Mouse (Mus musculus) liver, embryonic 14.5 days (tissue): ENCODE data around the gene Tarsl2. TPM values are rescaled to one million over a fixed set of nuclear protein-coding genes. Genes with fewer than 3 reads are reported as not detected.
A peak's percentile ranks its signal among the peaks of the same experiment; 100 is the strongest.

Experiments
- ATAC-seq: fragments of 200-750 bp; cut with Nextera tagmentation; 2 replicates; pipeline ENCODE4 v1.8.0; 2017; ENCODE audit warnings: moderate number of reproducible peaks, mild to moderate bottlenecking, moderate library complexity; ENCODE audit not compliant: insufficient read depth
- DNase-seq, 3 experiments: peaks; one replicate each; pipeline ENCODE4 v3.0.0-alpha.2; 2012 to 2013; ENCODE audit warnings: low read depth in 3 of 3, low spot score in 3 of 3
- H3K27ac ChIP-seq: fragments of 300-500 bp; sonication (generic); 2 replicates; pipeline ENCODE4 v1.5.1; 2014; ENCODE audit warnings: moderate library complexity, mild to moderate bottlenecking, control low read depth, inconsistent platforms
- H3K27me3 ChIP-seq: fragments of 300-500 bp; sonication (generic); 2 replicates; pipeline ENCODE4 v1.6.1; 2014; ENCODE audit warnings: mild to moderate bottlenecking, low read length, moderate library complexity; ENCODE audit not compliant: control insufficient read depth, insufficient read depth
- H3K36me3 ChIP-seq: fragments of 300-500 bp; sonication (generic); replicated peaks from 2 replicates; pipeline ENCODE4 v1.6.1; 2014; ENCODE audit warnings: low read depth; ENCODE audit not compliant: control insufficient read depth, insufficient read depth
- H3K4me1 ChIP-seq, 2 experiments: fragments of 200-500 bp in 1 of 2; fragments of 300-500 bp in 1 of 2; sonication (generic) in 1 of 2; replicated peaks; 2 replicates each; pipeline ENCODE4 v1.6.1; 2012 to 2014; ENCODE audit warnings: antibody characterized with exemption in 1 of 2, inconsistent platforms in 1 of 2, low read length in 1 of 2; ENCODE audit not compliant: control insufficient read depth in 2 of 2, insufficient read depth in 2 of 2
- H3K4me2 ChIP-seq: fragments of 300-500 bp; sonication (generic); 2 replicates; pipeline ENCODE4 v1.6.1; 2014; ENCODE audit warnings: low read depth, mild to moderate bottlenecking, control low read depth, moderate library complexity
- H3K4me3 ChIP-seq, 2 experiments: fragments of 200-500 bp in 1 of 2; fragments of 300-500 bp in 1 of 2; sonication (generic) in 1 of 2; 2 replicates each; pipeline ENCODE4 v1.5.1; 2012 to 2014; ENCODE audit warnings: low read depth in 2 of 2, low read length in 2 of 2, mild to moderate bottlenecking in 2 of 2, control low read depth in 1 of 2, inconsistent platforms in 1 of 2, moderate library complexity in 1 of 2; ENCODE audit not compliant: insufficient read depth in 1 of 2
- H3K9ac ChIP-seq: fragments of 300-500 bp; sonication (generic); replicated peaks from 2 replicates; pipeline ENCODE4 v1.6.1; 2014; ENCODE audit warnings: mild to moderate bottlenecking, control low read depth, moderate library complexity
- H3K9me3 ChIP-seq: fragments of 300-500 bp; sonication (generic); 2 replicates; pipeline ENCODE4 v1.6.1; 2016; ENCODE audit warnings: low read length, mixed read lengths; ENCODE audit not compliant: control insufficient read depth
- CTCF ChIP-seq: IDR thresholded peaks from 2 replicates; pipeline ENCODE4 v1.5.1; 2016; ENCODE audit warnings: antibody characterized with exemption, low read depth, control low read depth
- EP300 ChIP-seq: IDR thresholded peaks from 2 replicates; pipeline ENCODE4 v1.6.1; 2016; ENCODE audit warnings: antibody characterized with exemption, low read depth
- WGBS: fragments of 180-500 bp; shearing (Covaris S2); extraction: QIAGEN DNeasy Blood & Tissue Kit; methylation state at CpG from one replicate; pipeline ENCODE4 v1.1.7; 2014; ENCODE audit not compliant: insufficient replicate concordance; 5-methylcytosine and 5-hydroxymethylcytosine counted together
- polyA plus RNA-seq, 2 experiments: library from polyadenylated mRNA; depleted of rRNA in 1 of 2; stranded (reverse) in 1 of 2; unstranded in 1 of 2; fragments of >200 nt; fragmentation: Nextera tagmentation in 1 of 2; extraction: Ambion mirVana in 1 of 2; gene quantifications; 2 replicates each; pipeline versions ENCODE4 v1.2.1 to v1.2.3; 2012 to 2014

Gene Tarsl2
- polyA plus RNA-seq, 2 experiments: 10.7 to 18.2 TPM

GRCm38 (mm10) chr7:65693301-65693821 is 48.7 kb downstream of the Tarsl2 start:
- H3K36me3 ChIP-seq: peaks cover 2% of the 10 kb centered on the region; the same call in 1 of the 2 replicates
- H3K4me3 ChIP-seq: peak overlapping the region; percentile 96 to 97
- ATAC-seq (peak; percentile 92), DNase-seq (peak; percentile 54 to 60 (median 57))
- WGBS: under 1% methylated on average over 52 of the region's 52 CpGs
- TF ChIP-seq EP300: no peak
- no peak for TF ChIP-seq CTCF
- H3K4me2 ChIP-seq: peak overlapping the region; percentile 91
- H3K9me3 ChIP-seq: no peaks in the 10 kb centered on the region
- peaks cover 5 to 7% of the 10 kb centered on the region in 2 experiments; a peak in 3 of 4 replicates for H3K4me1 ChIP-seq
- H3K27me3 ChIP-seq: no peaks in the 10 kb centered on the region
- H3K9ac ChIP-seq: peak overlapping the region; percentile 88
- no peak overlapping the region for H3K27ac ChIP-seq

DNA sequence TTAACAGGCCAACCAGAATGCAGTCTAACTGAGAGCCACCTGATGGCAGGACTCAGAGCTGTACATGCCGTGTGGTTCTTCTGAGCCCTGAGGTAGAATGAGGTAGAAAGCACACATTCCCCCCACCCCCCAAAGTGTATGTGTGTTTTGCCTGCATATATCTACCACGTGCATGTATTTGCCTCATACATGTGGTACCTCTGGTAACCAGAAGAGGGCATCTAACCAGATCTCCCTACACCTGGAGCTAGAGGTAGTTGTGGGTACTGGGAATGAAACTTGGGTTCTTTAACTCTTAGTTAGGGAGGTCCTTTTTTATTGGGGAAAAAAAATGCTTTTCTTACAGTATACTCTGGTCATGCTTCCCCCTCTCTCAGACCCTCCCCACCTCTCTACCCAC is 51.8 kb downstream of the Tarsl2 start:
- 42% methylated on average over 2 of the region's 2 CpGs for WGBS
- TF ChIP-seq CTCF (peak; percentile 68), EP300 (no peak)
- H3K36me3 ChIP-seq: peaks cover 5% of the 10 kb centered on the region
- H3K4me2 ChIP-seq: no peak overlapping the region
- H3K27me3 ChIP-seq: no peaks in the 10 kb centered on the region
- DNase-seq (peak in 1 of 3 experiments; percentile 14), ATAC-seq (no peak)
- H3K4me1 ChIP-seq: peaks cover 5 to 7% of the 10 kb centered on the region in 2 experiments; a peak in 3 of 4 replicates
- H3K9ac ChIP-seq: no peak overlapping the region
- no peaks in the 10 kb centered on the region for H3K9me3 ChIP-seq
- no peak overlapping the region for H3K4me3 ChIP-seq
- no peak overlapping the region for H3K27ac ChIP-seq

GRCm38 (mm10) chr7:65702076-65702475 is 57.4 kb downstream of the Tarsl2 start:
- ATAC-seq (no peak), DNase-seq (no peak)
- no peak overlapping the region for H3K4me3 ChIP-seq
- H3K9ac ChIP-seq: no peak overlapping the region
- TF ChIP-seq EP300 (no peak), CTCF (no peak)
- no peaks in the 10 kb centered on the region for H3K27me3 ChIP-seq
- no peak overlapping the region for H3K27ac ChIP-seq
- H3K4me2 ChIP-seq: no peak overlapping the region
- peaks cover 0 to 6% of the 10 kb centered on the region in 2 experiments; a peak in 1 of 4 replicates for H3K4me1 ChIP-seq
- 78% methylated on average over 7 of the region's 7 CpGs for WGBS
- H3K9me3 ChIP-seq: no peaks in the 10 kb centered on the region
- peaks cover 5% of the 10 kb centered on the region for H3K36me3 ChIP-seq

- no peak overlapping the region; the same call in 1 of the 2 replicates for H3K9ac ChIP-seq
- TF ChIP-seq EP300: no peak
- peak; percentile 98 for TF ChIP-seq CTCF
- peak; percentile 42 to 52 (median 47) for DNase-seq
These were observed 60.1 kb downstream of the Tarsl2 start for GRCm38 (mm10) chr7:65704818-65705242.

DNA sequence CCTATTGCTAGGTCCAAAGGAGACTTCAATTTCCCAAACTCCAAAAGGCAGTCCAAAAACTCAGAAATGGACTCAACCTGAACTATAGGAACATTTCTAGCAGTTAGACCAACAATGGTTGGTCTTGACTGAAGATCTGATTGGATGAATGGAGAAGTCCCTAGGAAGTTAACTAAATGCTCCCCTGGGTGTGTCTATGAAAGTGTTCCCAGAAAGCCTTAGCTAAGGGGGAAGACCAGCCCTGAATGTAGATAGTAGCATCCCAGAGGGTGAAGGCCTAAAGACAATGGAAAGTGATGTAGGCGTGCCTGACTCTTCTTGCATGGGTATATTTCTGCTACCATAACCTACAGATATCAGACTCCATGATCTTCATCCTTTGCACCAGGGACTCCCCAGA is 63.8 kb downstream of the Tarsl2 start:
- Histone ChIP-seq H3K9ac (no peak overlapping the region), H3K9me3 (no peaks in the 10 kb centered on the region), H3K4me1 (peaks cover 0 to 6% of the 10 kb centered on the region in 2 experiments; a peak in 1 of 4 replicates), H3K36me3 (no peaks in the 10 kb centered on the region), H3K27me3 (no peaks in the 10 kb centered on the region), H3K27ac (no peak overlapping the region), H3K4me2 (no peak overlapping the region), H3K4me3 (no peak overlapping the region)
- ATAC-seq (no peak), DNase-seq (no peak)
- TF ChIP-seq CTCF (no peak), EP300 (no peak)
- 56% methylated on average over 1 of the region's 1 CpGs for WGBS

More at GRCm38 (mm10) chr7:65704818-65705242, 60.1 kb downstream of the Tarsl2 start:
- H3K36me3 ChIP-seq: peaks cover under 1% of the 10 kb centered on the region
- peak; percentile 37; the same call in 1 of the 2 replicates for ATAC-seq
- no peaks in the 10 kb centered on the region for H3K27me3 ChIP-seq
- H3K4me1 ChIP-seq: peaks cover 0 to 6% of the 10 kb centered on the region in 2 experiments; a peak in 1 of 4 replicates
- peak overlapping the region in 1 of 2 experiments; percentile 5; a peak in 2 of 4 replicates for H3K4me3 ChIP-seq
- 5% methylated on average over 10 of the region's 10 CpGs for WGBS
- no peak overlapping the region for H3K27ac ChIP-seq
- peak overlapping the region; percentile 18 for H3K4me2 ChIP-seq
- no peaks in the 10 kb centered on the region for H3K9me3 ChIP-seq
